Mouse (Mus musculus) liver, embryonic 14.5 days (tissue): Measurements from ENCODE around the gene Snapc5.
"Not testable (repeated sequence)": the region's sequence is repeated elsewhere in the genome, so short reads cannot be mapped to it uniquely, and the experiment has no call there.

ENCODE experiments used
- CTCF ChIP-seq: IDR thresholded peaks from 2 replicates; pipeline ENCODE4 v1.5.1; 2016; ENCODE audit warnings: antibody characterized with exemption, low read depth, control low read depth
- EP300 ChIP-seq: IDR thresholded peaks from 2 replicates; pipeline ENCODE4 v1.6.1; 2016; ENCODE audit warnings: antibody characterized with exemption, low read depth

- not testable (repeated sequence) for TF ChIP-seq CTCF, EP300
Measured at GRCm38 (mm10) chr9:64169967-64170366, 9.1 kb upstream of the Snapc5 start.
